Mouse (Mus musculus): ENCODE data around the gene Gm12184. TPM values are rescaled to one million over a fixed set of nuclear protein-coding genes. Genes with fewer than 3 reads are reported as not detected.

The Gm12184 gene
- polyA plus RNA-seq, 1 experiment from 2014 or later: 4.6 TPM

- WGBS: 33% methylated on average over 7 of the region's 7 CpGs
- H3K4me1 ChIP-seq (ENCODE audit: control insufficient read depth, insufficient read depth, low read length): 0 out of 2 replicates have a peak, but pooled peaks cover 5% of the 10 kb centered on the region
- peak overlapping the region; percentile 79 for H3K4me2 ChIP-seq (ENCODE audit: low read depth, low read length)
- DNase-seq (ENCODE audit: low spot score) (no peak), ATAC-seq (ENCODE audit: low read depth) (no peak)
- H3K9me3 ChIP-seq (ENCODE audit: control insufficient read depth, low read length): no peaks in the 10 kb centered on the region
- H3K27me3 ChIP-seq (replicated peaks; ENCODE audit: control insufficient read depth, insufficient read depth, low read length): peaks cover 7% of the 10 kb centered on the region
- H3K36me3 ChIP-seq (ENCODE audit: control insufficient read depth, insufficient read depth, low read length): no peaks in the 10 kb centered on the region
- H3K4me3 ChIP-seq (ENCODE audit: low read depth, low read length): peak overlapping the region; percentile 53
- H3K9ac ChIP-seq (ENCODE audit: low read depth, low read length): peak overlapping the region; percentile 57
- 0 out of 2 replicates have a peak overlapping the region, but pooled peaks have one; percentile 40 for H3K27ac ChIP-seq (replicated peaks; ENCODE audit: low read depth, low read length)
These were observed 44.3 kb upstream of the Gm12184 start for GRCm38 (mm10) chr11:48870781-48871180.

GRCm38 (mm10) chr11:48869380-48870110 lies 43.1 kb upstream of the Gm12184 start:
- no peak overlapping the region for H3K4me3 ChIP-seq (ENCODE audit: low read depth, low read length)
- no peak overlapping the region for H3K27ac ChIP-seq (replicated peaks; ENCODE audit: low read depth, low read length)
- DNase-seq (ENCODE audit: low spot score) (no peak), ATAC-seq (ENCODE audit: low read depth) (no peak)
- 0 out of 2 replicates have a peak, but pooled peaks cover 5% of the 10 kb centered on the region for H3K4me1 ChIP-seq (ENCODE audit: control insufficient read depth, insufficient read depth, low read length)
- no peaks in the 10 kb centered on the region for H3K36me3 ChIP-seq (ENCODE audit: control insufficient read depth, insufficient read depth, low read length)
- peaks cover 3% of the 10 kb centered on the region; the same call in 1 of the 2 replicates for H3K27me3 ChIP-seq (replicated peaks; ENCODE audit: control insufficient read depth, insufficient read depth, low read length)
- H3K9ac ChIP-seq (ENCODE audit: low read depth, low read length): no peak overlapping the region
- H3K4me2 ChIP-seq (ENCODE audit: low read depth, low read length): peak overlapping the region; percentile 79
- no peaks in the 10 kb centered on the region for H3K9me3 ChIP-seq (ENCODE audit: control insufficient read depth, low read length)
- WGBS: 61% methylated on average over 7 of the region's 7 CpGs

GRCm38 (mm10) chr11:48866481-48866880 lies 40.0 kb upstream of the Gm12184 start:
- Histone ChIP-seq H3K9ac (ENCODE audit: low read depth, low read length) (no peak overlapping the region), H3K27me3 (replicated peaks; ENCODE audit: control insufficient read depth, insufficient read depth, low read length) (no peaks in the 10 kb centered on the region), H3K4me3 (ENCODE audit: low read depth, low read length) (no peak overlapping the region), H3K4me1 (ENCODE audit: control insufficient read depth, insufficient read depth, low read length) (0 out of 2 replicates have a peak, but pooled peaks cover under 1% of the 10 kb centered on the region), H3K9me3 (ENCODE audit: control insufficient read depth, low read length) (no peaks in the 10 kb centered on the region), H3K27ac (replicated peaks; ENCODE audit: low read depth, low read length) (no peak overlapping the region), H3K4me2 (ENCODE audit: low read depth, low read length) (no peak overlapping the region), H3K36me3 (ENCODE audit: control insufficient read depth, insufficient read depth, low read length) (no peaks in the 10 kb centered on the region)
- DNase-seq (ENCODE audit: low spot score) (no peak), ATAC-seq (ENCODE audit: low read depth) (no peak)
- 94% methylated on average over 9 of the region's 9 CpGs for WGBS

GRCm38 (mm10) chr11:48863808-48864207 lies 37.4 kb upstream of the Gm12184 start:
- Histone ChIP-seq H3K36me3 (ENCODE audit: control insufficient read depth, insufficient read depth, low read length) (no peaks in the 10 kb centered on the region), H3K27ac (replicated peaks; ENCODE audit: low read depth, low read length) (no peak overlapping the region), H3K9me3 (ENCODE audit: control insufficient read depth, low read length) (no peaks in the 10 kb centered on the region), H3K9ac (ENCODE audit: low read depth, low read length) (no peak overlapping the region), H3K4me3 (ENCODE audit: low read depth, low read length) (no peak overlapping the region), H3K4me1 (ENCODE audit: control insufficient read depth, insufficient read depth, low read length) (no peaks in the 10 kb centered on the region), H3K4me2 (ENCODE audit: low read depth, low read length) (no peak overlapping the region), H3K27me3 (replicated peaks; ENCODE audit: control insufficient read depth, insufficient read depth, low read length) (no peaks in the 10 kb centered on the region)
- ATAC-seq (ENCODE audit: low read depth) (no peak), DNase-seq (ENCODE audit: low spot score) (no peak)
- WGBS: 83% methylated on average over 3 of the region's 3 CpGs

- ATAC-seq (ENCODE audit: low read depth) (no peak), DNase-seq (ENCODE audit: low spot score) (no peak)
- H3K4me3 ChIP-seq (ENCODE audit: low read depth, low read length): no peak overlapping the region
- no peaks in the 10 kb centered on the region for H3K9me3 ChIP-seq (ENCODE audit: control insufficient read depth, low read length)
- H3K4me1 ChIP-seq (ENCODE audit: control insufficient read depth, insufficient read depth, low read length): no peaks in the 10 kb centered on the region
- no peak overlapping the region for H3K4me2 ChIP-seq (ENCODE audit: low read depth, low read length)
- H3K27ac ChIP-seq (replicated peaks; ENCODE audit: low read depth, low read length): no peak overlapping the region
- H3K9ac ChIP-seq (ENCODE audit: low read depth, low read length): no peak overlapping the region
- H3K36me3 ChIP-seq (ENCODE audit: control insufficient read depth, insufficient read depth, low read length): no peaks in the 10 kb centered on the region
- no peaks in the 10 kb centered on the region for H3K27me3 ChIP-seq (replicated peaks; ENCODE audit: control insufficient read depth, insufficient read depth, low read length)
- WGBS: 88% methylated on average over 1 of the region's 1 CpGs
These were observed 36.4 kb upstream of the Gm12184 start for GRCm38 (mm10) chr11:48862784-48863319.

GRCm38 (mm10) chr11:48859014-48859413 lies 32.6 kb upstream of the Gm12184 start:
- Histone ChIP-seq H3K9me3 (ENCODE audit: control insufficient read depth, low read length) (no peaks in the 10 kb centered on the region), H3K36me3 (ENCODE audit: control insufficient read depth, insufficient read depth, low read length) (no peaks in the 10 kb centered on the region), H3K4me2 (ENCODE audit: low read depth, low read length) (peak overlapping the region; percentile 75), H3K27me3 (replicated peaks; ENCODE audit: control insufficient read depth, insufficient read depth, low read length) (no peaks in the 10 kb centered on the region), H3K4me3 (ENCODE audit: low read depth, low read length) (peak overlapping the region; percentile 61; the same call in 1 of the 2 replicates), H3K27ac (replicated peaks; ENCODE audit: low read depth, low read length) (no peak overlapping the region), H3K9ac (ENCODE audit: low read depth, low read length) (no peak overlapping the region), H3K4me1 (ENCODE audit: control insufficient read depth, insufficient read depth, low read length) (peaks cover 9% of the 10 kb centered on the region)
- DNase-seq (ENCODE audit: low spot score): peak; percentile 81
- WGBS: under 1% methylated on average over 6 of the region's 6 CpGs
- ATAC-seq (ENCODE audit: low read depth): no peak

- Histone ChIP-seq H3K9me3 (ENCODE audit: control insufficient read depth, low read length) (no peaks in the 10 kb centered on the region), H3K27me3 (replicated peaks; ENCODE audit: control insufficient read depth, insufficient read depth, low read length) (peaks cover 6% of the 10 kb centered on the region; the same call in 1 of the 2 replicates), H3K4me3 (ENCODE audit: low read depth, low read length) (peak overlapping the region; percentile 61), H3K9ac (ENCODE audit: low read depth, low read length) (peak overlapping the region; percentile 66), H3K36me3 (ENCODE audit: control insufficient read depth, insufficient read depth, low read length) (no peaks in the 10 kb centered on the region), H3K4me2 (ENCODE audit: low read depth, low read length) (peak overlapping the region; percentile 75), H3K4me1 (ENCODE audit: control insufficient read depth, insufficient read depth, low read length) (peaks cover 12% of the 10 kb centered on the region), H3K27ac (replicated peaks; ENCODE audit: low read depth, low read length) (no peak overlapping the region)
- ATAC-seq (ENCODE audit: low read depth): peak; percentile 64
- under 1% methylated on average over 31 of the region's 31 CpGs for WGBS
- DNase-seq (ENCODE audit: low spot score): peak; percentile 89
These were observed 27.2 kb upstream of the Gm12184 start for GRCm38 (mm10) chr11:48853474-48854180.

- Histone ChIP-seq H3K9ac (ENCODE audit: low read depth, low read length) (peak overlapping the region; percentile 66), H3K27ac (replicated peaks; ENCODE audit: low read depth, low read length) (no peak overlapping the region), H3K27me3 (replicated peaks; ENCODE audit: control insufficient read depth, insufficient read depth, low read length) (peaks cover 6% of the 10 kb centered on the region; the same call in 1 of the 2 replicates), H3K9me3 (ENCODE audit: control insufficient read depth, low read length) (no peaks in the 10 kb centered on the region), H3K4me2 (ENCODE audit: low read depth, low read length) (peak overlapping the region; percentile 75), H3K36me3 (ENCODE audit: control insufficient read depth, insufficient read depth, low read length) (no peaks in the 10 kb centered on the region), H3K4me1 (ENCODE audit: control insufficient read depth, insufficient read depth, low read length) (peaks cover 12% of the 10 kb centered on the region), H3K4me3 (ENCODE audit: low read depth, low read length) (peak overlapping the region; percentile 61)
- ATAC-seq (ENCODE audit: low read depth) (no peak), DNase-seq (ENCODE audit: low spot score) (no peak)
- 10% methylated on average over 23 of the region's 23 CpGs for WGBS
These were observed 26.4 kb upstream of the Gm12184 start for GRCm38 (mm10) chr11:48852624-48853473.
